Mouse (Mus musculus) ES-E14 (cell line): ENCODE measurements at regions not wholly inside any gene's neighbourhood (a gene's known extent, or its start where the extent isn't known, plus 50 kb on each side); places are given as distances from the start of the nearest gene placed in this dataset.

ENCODE experiments used
- DNase-seq: peaks from one replicate; pipeline ENCODE4 v3.0.0-alpha.2; 2013; ENCODE audit warnings: low read depth, low spot score
- H3K27ac ChIP-seq: 2 replicates; pipeline ENCODE4 v1.5.1; 2012; ENCODE audit warnings: low read depth, mild to moderate bottlenecking, low read length, moderate library complexity, mixed read lengths; ENCODE audit not compliant: poor library complexity, insufficient read depth, severe bottlenecking
- H3K36me3 ChIP-seq: 2 replicates; pipeline ENCODE4 v1.6.1; 2012; ENCODE audit warnings: mild to moderate bottlenecking, low read length, moderate library complexity, mixed read lengths; ENCODE audit not compliant: control insufficient read depth, poor library complexity, insufficient read depth, severe bottlenecking
- H3K4me1 ChIP-seq, 2 experiments: fragments of 150-350 bp in 1 of 2; sonication (generic) in 1 of 2; 2 replicates each; pipeline ENCODE4 v1.6.1; 2012; ENCODE audit warnings: low read length in 2 of 2, mild to moderate bottlenecking in 1 of 2, mixed read lengths in 1 of 2; ENCODE audit not compliant: control insufficient read depth in 2 of 2, insufficient read depth in 2 of 2, poor library complexity in 1 of 2
- H3K4me3 ChIP-seq, 2 experiments: fragments of 150-350 bp in 1 of 2; sonication (generic) in 1 of 2; 2 replicates each; pipeline ENCODE4 v1.5.1; 2012; ENCODE audit warnings: low read length in 2 of 2, low read depth in 1 of 2, mild to moderate bottlenecking in 1 of 2, mixed read lengths in 1 of 2; ENCODE audit not compliant: insufficient read depth in 1 of 2, poor library complexity in 1 of 2, severe bottlenecking in 1 of 2
- H3K9ac ChIP-seq: 2 replicates; pipeline ENCODE4 v1.6.1; 2012; ENCODE audit warnings: low read depth, mild to moderate bottlenecking, low read length, mixed read lengths; ENCODE audit not compliant: poor library complexity, insufficient read depth, severe bottlenecking
- H3K9me3 ChIP-seq: fragments of 150-350 bp; sonication (generic); 2 replicates; pipeline ENCODE4 v1.6.1; 2012; ENCODE audit warnings: low read depth, mild to moderate bottlenecking, low read length; ENCODE audit not compliant: control insufficient read depth, insufficient read depth
- CHD2 ChIP-seq: IDR thresholded peaks from 2 replicates; pipeline ENCODE4 v1.6.1; 2014; ENCODE audit warnings: mild to moderate bottlenecking, low read depth, low read length, inconsistent platforms
- HCFC1 ChIP-seq: IDR thresholded peaks from 2 replicates; pipeline ENCODE4 v1.6.1; 2012; ENCODE audit warnings: low read length, inconsistent platforms, borderline replicate concordance; ENCODE audit not compliant: insufficient read depth
- MAFK ChIP-seq: IDR thresholded peaks from 2 replicates; pipeline ENCODE4 v1.6.1; 2014; ENCODE audit warnings: mild to moderate bottlenecking, low read depth, low read length, inconsistent platforms; ENCODE audit not compliant: insufficient read depth
- ZC3H11A ChIP-seq: IDR thresholded peaks from 2 replicates; pipeline ENCODE4 v1.6.1; 2012; ENCODE audit warnings: low read depth, mild to moderate bottlenecking, inconsistent platforms, low read length, borderline replicate concordance
- ZNF384 ChIP-seq: IDR thresholded peaks from 2 replicates; pipeline ENCODE4 v1.6.1; 2012; ENCODE audit warnings: low read depth, low read length, inconsistent platforms
- in situ Hi-C, 2 experiments: fragments of 600-800 bp; cut with MboI; formaldehyde crosslinking; loops; one replicate each; pipeline ENCODE4 v1.15.1; 2025; ENCODE audit warnings: low sequenced_read_pairs in 2 of 2, inconsistent platforms in 1 of 2; ENCODE audit not compliant: unreplicated experiment in 2 of 2

GRCm38 (mm10) chr9:94361877-94362697 is 175.8 kb downstream of the 1190002N15Rik start:
- no peak overlapping the region for H3K4me3 ChIP-seq

GRCm38 (mm10) chr9:94361011-94361410 is 176.9 kb downstream of the 1190002N15Rik start:
- no peak for DNase-seq
- H3K4me3 ChIP-seq: no peak overlapping the region
- H3K9me3 ChIP-seq: no peaks in the 10 kb centered on the region
- TF ChIP-seq MAFK (no peak), ZC3H11A (no peak), HCFC1 (no peak), CHD2 (no peak), ZNF384 (no peak)
- in situ Hi-C loops: no loop called here
- H3K9ac ChIP-seq: no peak overlapping the region
- no peak overlapping the region for H3K27ac ChIP-seq
- H3K4me1 ChIP-seq: no peaks in the 10 kb centered on the region
- H3K36me3 ChIP-seq: no peaks in the 10 kb centered on the region

More at GRCm38 (mm10) chr9:94361877-94362697, 175.8 kb downstream of the 1190002N15Rik start:
- Histone ChIP-seq H3K27ac (no peak overlapping the region), H3K36me3 (no peaks in the 10 kb centered on the region), H3K9ac (no peak overlapping the region), H3K4me1 (no peaks in the 10 kb centered on the region), H3K9me3 (no peaks in the 10 kb centered on the region)
- no peak for DNase-seq
- TF ChIP-seq MAFK: no peak
- TF ChIP-seq ZC3H11A: no peak
- no peak for TF ChIP-seq CHD2
- in situ Hi-C loops: no loop called here

- Histone ChIP-seq H3K9me3 (no peaks in the 10 kb centered on the region), H3K4me3 (no peak overlapping the region), H3K4me1 (no peaks in the 10 kb centered on the region), H3K9ac (no peak overlapping the region), H3K27ac (no peak overlapping the region), H3K36me3 (no peaks in the 10 kb centered on the region)
- TF ChIP-seq ZC3H11A (no peak), MAFK (no peak), CHD2 (no peak), HCFC1 (no peak), ZNF384 (no peak)
- in situ Hi-C loops: no loop called here
- DNase-seq: no peak
Observed at GRCm38 (mm10) chr9:94358150-94358549, 179.7 kb downstream of the 1190002N15Rik start.

GRCm38 (mm10) chr9:94342011-94342410 is 195.9 kb downstream of the 1190002N15Rik start:
- Histone ChIP-seq H3K36me3 (no peaks in the 10 kb centered on the region), H3K27ac (no peak overlapping the region), H3K4me1 (no peaks in the 10 kb centered on the region), H3K9me3 (no peaks in the 10 kb centered on the region), H3K4me3 (no peak overlapping the region), H3K9ac (no peak overlapping the region)
- no peak for TF ChIP-seq ZNF384
- TF ChIP-seq MAFK: no peak
- TF ChIP-seq CHD2: no peak
- no peak for TF ChIP-seq ZC3H11A
- no peak for TF ChIP-seq HCFC1
- in situ Hi-C loops: no loop called here
- DNase-seq: no peak

- H3K9me3 ChIP-seq: no peaks in the 10 kb centered on the region
- no peaks in the 10 kb centered on the region for H3K36me3 ChIP-seq
- no peak overlapping the region for H3K4me3 ChIP-seq
- in situ Hi-C loops: no loop called here
- H3K27ac ChIP-seq: no peak overlapping the region
- DNase-seq: no peak
- no peak overlapping the region for H3K9ac ChIP-seq
- TF ChIP-seq ZC3H11A (no peak), ZNF384 (no peak), HCFC1 (no peak), MAFK (no peak), CHD2 (no peak)
- no peaks in the 10 kb centered on the region for H3K4me1 ChIP-seq
Observed at GRCm38 (mm10) chr9:94341531-94341930, 196.3 kb downstream of the 1190002N15Rik start.
